Mouse (Mus musculus) ES-E14 (cell line): ENCODE measurements around the gene Spryd4.

Experiments used
- CHD2 ChIP-seq: IDR thresholded peaks from 2 replicates; pipeline ENCODE4 v1.6.1; 2014; ENCODE audit warnings: mild to moderate bottlenecking, low read depth, low read length, inconsistent platforms
- MAFK ChIP-seq: IDR thresholded peaks from 2 replicates; pipeline ENCODE4 v1.6.1; 2014; ENCODE audit warnings: mild to moderate bottlenecking, low read depth, low read length, inconsistent platforms; ENCODE audit not compliant: insufficient read depth
- ZC3H11A ChIP-seq: IDR thresholded peaks from 2 replicates; pipeline ENCODE4 v1.6.1; 2012; ENCODE audit warnings: low read depth, mild to moderate bottlenecking, inconsistent platforms, low read length, borderline replicate concordance
- ZNF384 ChIP-seq: IDR thresholded peaks from 2 replicates; pipeline ENCODE4 v1.6.1; 2012; ENCODE audit warnings: low read depth, low read length, inconsistent platforms

GRCm38 (mm10) chr10:128211390-128212108, at the start of gene Spryd4:
- TF ChIP-seq ZNF384 (no peak), CHD2 (peak; percentile 79), ZC3H11A (no peak), MAFK (no peak)
